Mouse (Mus musculus): Measurements from ENCODE around the gene Zbtb16.

DNA sequence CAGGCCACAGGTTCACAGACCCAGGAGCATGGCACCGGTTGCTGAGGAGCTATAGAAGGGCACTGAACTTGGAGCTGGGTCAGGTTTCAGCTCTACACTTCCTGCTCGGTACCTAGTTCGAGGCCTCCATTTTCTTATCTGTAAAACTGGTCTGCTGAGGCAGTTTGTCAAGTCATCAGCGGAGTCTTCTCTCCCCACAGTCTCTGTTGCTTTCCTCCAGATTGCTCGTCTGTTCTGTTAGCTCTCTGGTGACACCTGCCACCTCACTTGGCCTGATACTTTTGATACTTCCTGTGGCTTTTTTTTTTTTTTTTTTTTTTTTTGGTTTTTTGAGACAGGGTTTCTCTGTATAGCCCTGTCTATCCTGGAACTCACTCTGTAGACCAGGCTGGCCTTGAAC is 124.2 kb downstream of the Zbtb16 start:
- TF ChIP-seq CTCF (IDR thresholded peaks at IDR 0.05; ENCODE audit: extremely low read depth, insufficient read length, insufficient replicate concordance, low read depth, low read length): no peak
- no peak for TF ChIP-seq POLR2A (IDR thresholded peaks at IDR 0.05; ENCODE audit: low read depth, low read length)
